Mouse (Mus musculus): Measurements from ENCODE around the gene Carmil1. TPM values are rescaled to one million over a fixed set of nuclear protein-coding genes. Genes with fewer than 3 reads are reported as not detected.

The Carmil1 gene
- total and polyA plus RNA-seq, 2 experiments from 2014 or later, result 39.3 to 50.9 TPM

GRCm38 (mm10) chr13:24062770-24063169 lies 217.8 kb downstream of the Carmil1 start:
- Histone ChIP-seq H3K36me3 (ENCODE audit: insufficient read depth, low read length) (peaks cover 10% of the 10 kb centered on the region; the same call in 1 of the 2 replicates), H3K27ac (no peak overlapping the region), H3K4me3 (ENCODE audit: low read length) (no peak overlapping the region), H3K4me2 (ENCODE audit: low read depth, low read length) (no peak overlapping the region), H3K9ac (replicated peaks; ENCODE audit: low read length) (no peak overlapping the region), H3K4me1 (ENCODE audit: insufficient read depth, low read length) (no peaks in the 10 kb centered on the region), H3K9me3 (ENCODE audit: low read length) (no peaks in the 10 kb centered on the region), H3K27me3 (ENCODE audit: insufficient read depth, low read length) (no peaks in the 10 kb centered on the region)
- DNase-seq (ENCODE audit: low spot score), result peak; percentile 27
- no peak for ATAC-seq
- WGBS, result 35% methylated on average over 4 of the region's 4 CpGs
- no peak for TF ChIP-seq CTCF (IDR thresholded peaks at IDR 0.05; ENCODE audit: low read depth)

GRCm38 (mm10) chr13:24055072-24055869 lies 225.3 kb downstream of the Carmil1 start:
- 0 out of 2 replicates have a peak, but pooled peaks have one; percentile 15 for ATAC-seq
- no peaks in the 10 kb centered on the region for H3K27me3 ChIP-seq (ENCODE audit: insufficient read depth, low read length)
- H3K4me1 ChIP-seq (ENCODE audit: insufficient read depth, low read length), result no peaks in the 10 kb centered on the region
- no peaks in the 10 kb centered on the region for H3K36me3 ChIP-seq (ENCODE audit: insufficient read depth, low read length)
- no peaks in the 10 kb centered on the region for H3K9me3 ChIP-seq (ENCODE audit: low read length)
- H3K27ac ChIP-seq, result no peak overlapping the region
- no peak overlapping the region for H3K4me2 ChIP-seq (ENCODE audit: low read depth, low read length)
- TF ChIP-seq CTCF (IDR thresholded peaks at IDR 0.05; ENCODE audit: low read depth), result no peak
- WGBS, result 58% methylated on average over 5 of the region's 5 CpGs
- H3K4me3 ChIP-seq (ENCODE audit: low read length), result no peak overlapping the region
- H3K9ac ChIP-seq (replicated peaks; ENCODE audit: low read length), result no peak overlapping the region
- no peak for DNase-seq (ENCODE audit: low spot score)

GRCm38 (mm10) chr13:24051496-24051895 lies 229.1 kb downstream of the Carmil1 start:
- Histone ChIP-seq H3K36me3 (ENCODE audit: insufficient read depth, low read length) (no peaks in the 10 kb centered on the region), H3K27ac (no peak overlapping the region), H3K27me3 (ENCODE audit: insufficient read depth, low read length) (no peaks in the 10 kb centered on the region), H3K4me1 (ENCODE audit: insufficient read depth, low read length) (peaks cover 3% of the 10 kb centered on the region; the same call in 1 of the 2 replicates), H3K4me2 (ENCODE audit: low read depth, low read length) (no peak overlapping the region), H3K9me3 (ENCODE audit: low read length) (no peaks in the 10 kb centered on the region), H3K4me3 (ENCODE audit: low read length) (no peak overlapping the region), H3K9ac (replicated peaks; ENCODE audit: low read length) (no peak overlapping the region)
- no peak for ATAC-seq
- no peak for TF ChIP-seq CTCF (IDR thresholded peaks at IDR 0.05; ENCODE audit: low read depth)
- WGBS, result 91% methylated on average over 2 of the region's 2 CpGs
- no peak for DNase-seq (ENCODE audit: low spot score)

GRCm38 (mm10) chr13:24050330-24050729 lies 230.3 kb downstream of the Carmil1 start:
- no peak for TF ChIP-seq CTCF (IDR thresholded peaks at IDR 0.05; ENCODE audit: low read depth)
- Histone ChIP-seq H3K4me2 (ENCODE audit: low read depth, low read length) (no peak overlapping the region), H3K4me1 (ENCODE audit: insufficient read depth, low read length) (peaks cover 5% of the 10 kb centered on the region; the same call in 1 of the 2 replicates), H3K36me3 (ENCODE audit: insufficient read depth, low read length) (no peaks in the 10 kb centered on the region), H3K27ac (peak overlapping the region; percentile 74; the same call in 1 of the 2 replicates), H3K9me3 (ENCODE audit: low read length) (no peaks in the 10 kb centered on the region), H3K27me3 (ENCODE audit: insufficient read depth, low read length) (no peaks in the 10 kb centered on the region), H3K4me3 (ENCODE audit: low read length) (no peak overlapping the region), H3K9ac (replicated peaks; ENCODE audit: low read length) (no peak overlapping the region)
- ATAC-seq (no peak), DNase-seq (ENCODE audit: low spot score) (peak; percentile 24)
- WGBS, result 67% methylated on average over 5 of the region's 5 CpGs

GRCm38 (mm10) chr13:24049267-24050034 lies 231.1 kb downstream of the Carmil1 start:
- peak; percentile 92 for ATAC-seq
- no peaks in the 10 kb centered on the region for H3K9me3 ChIP-seq (ENCODE audit: low read length)
- DNase-seq (ENCODE audit: low spot score), result peak; percentile 78
- H3K4me1 ChIP-seq (ENCODE audit: insufficient read depth, low read length), result peaks cover 5% of the 10 kb centered on the region; the same call in 1 of the 2 replicates
- H3K27me3 ChIP-seq (ENCODE audit: insufficient read depth, low read length), result no peaks in the 10 kb centered on the region
- H3K36me3 ChIP-seq (ENCODE audit: insufficient read depth, low read length), result no peaks in the 10 kb centered on the region
- no peak overlapping the region for H3K9ac ChIP-seq (replicated peaks; ENCODE audit: low read length)
- WGBS, result 47% methylated on average over 9 of the region's 9 CpGs
- H3K27ac ChIP-seq, result peak overlapping the region; percentile 74
- TF ChIP-seq CTCF (IDR thresholded peaks at IDR 0.05; ENCODE audit: low read depth), result no peak
- H3K4me3 ChIP-seq (ENCODE audit: low read length), result no peak overlapping the region
- H3K4me2 ChIP-seq (ENCODE audit: low read depth, low read length), result no peak overlapping the region

GRCm38 (mm10) chr13:24048611-24049010 lies 232.0 kb downstream of the Carmil1 start:
- Histone ChIP-seq H3K9ac (replicated peaks; ENCODE audit: low read length) (no peak overlapping the region), H3K4me2 (ENCODE audit: low read depth, low read length) (no peak overlapping the region), H3K27ac (no peak overlapping the region), H3K4me1 (ENCODE audit: insufficient read depth, low read length) (peaks cover 5% of the 10 kb centered on the region; the same call in 1 of the 2 replicates), H3K36me3 (ENCODE audit: insufficient read depth, low read length) (no peaks in the 10 kb centered on the region), H3K27me3 (ENCODE audit: insufficient read depth, low read length) (no peaks in the 10 kb centered on the region), H3K9me3 (ENCODE audit: low read length) (no peaks in the 10 kb centered on the region), H3K4me3 (ENCODE audit: low read length) (no peak overlapping the region)
- 95% methylated on average over 6 of the region's 6 CpGs for WGBS
- ATAC-seq (no peak), DNase-seq (ENCODE audit: low spot score) (no peak)
- TF ChIP-seq CTCF (IDR thresholded peaks at IDR 0.05; ENCODE audit: low read depth), result no peak
